Mouse (Mus musculus): Measurements from ENCODE around the gene Hexb.

- no peak for TF ChIP-seq CTCF (conservative IDR thresholded peaks at IDR 0.05 in 1 of 2, IDR thresholded peaks at IDR 0.05 in 1 of 2; ENCODE audit: low read depth in 2 of 2, low read length in 2 of 2)
- TF ChIP-seq MAX (IDR thresholded peaks at IDR 0.05; ENCODE audit: low read length): no peak; the same call in 1 of the 2 replicates
- peak; percentile 94 for TF ChIP-seq TCF12 (IDR thresholded peaks at IDR 0.05; ENCODE audit: low read depth, low read length)
- 0 out of 2 replicates have a peak, but pooled peaks have one; percentile 20 for TF ChIP-seq CHD2 (IDR thresholded peaks at IDR 0.05; ENCODE audit: low read length)
- peak; percentile 54; the same call in 1 of the 2 replicates for TF ChIP-seq MEF2A (IDR thresholded peaks at IDR 0.05; ENCODE audit: borderline replicate concordance, low read depth, low read length)
- no peak for TF ChIP-seq CHD1 (IDR thresholded peaks at IDR 0.05; ENCODE audit: low read depth, low read length)
- peak; percentile 94 for TF ChIP-seq POLR2A (IDR thresholded peaks at IDR 0.05; ENCODE audit: low read depth, low read length)
- TF ChIP-seq ELF1 (IDR thresholded peaks at IDR 0.05; ENCODE audit: low read depth, low read length): peak; percentile 90
- no peak for TF ChIP-seq MAZ (IDR thresholded peaks at IDR 0.05; ENCODE audit: low read depth, low read length)
- peak; percentile 47; the same call in 1 of the 2 replicates for TF ChIP-seq POLR2AphosphoS2 (IDR thresholded peaks at IDR 0.05; ENCODE audit: low read depth, low read length)
- peak; percentile 90 for TF ChIP-seq TBP (conservative IDR thresholded peaks at IDR 0.05; ENCODE audit: low read depth, low read length)
- no peak for TF ChIP-seq ZNF384 (IDR thresholded peaks at IDR 0.05; ENCODE audit: low read depth, low read length)
- TF ChIP-seq MAFK (IDR thresholded peaks at IDR 0.05; ENCODE audit: insufficient replicate concordance, low read length): no peak
- no peak for TF ChIP-seq RCOR1 (conservative IDR thresholded peaks at IDR 0.05; ENCODE audit: low read depth, low read length)
These were observed 60.4 kb downstream of the Hexb start, which contains the start of the genes Gfm2 and Nsa2 for GRCm38 (mm10) chr13:97137466-97138400.
